Mouse (Mus musculus): ENCODE data around the gene Mrpl22. TPM values are rescaled to one million over a fixed set of nuclear protein-coding genes. Genes with fewer than 3 reads are reported as not detected.

Gene Mrpl22
- 10 to 100 TPM; 49.5 to 54.2 TPM for total RNA-seq (2021)

DNA sequence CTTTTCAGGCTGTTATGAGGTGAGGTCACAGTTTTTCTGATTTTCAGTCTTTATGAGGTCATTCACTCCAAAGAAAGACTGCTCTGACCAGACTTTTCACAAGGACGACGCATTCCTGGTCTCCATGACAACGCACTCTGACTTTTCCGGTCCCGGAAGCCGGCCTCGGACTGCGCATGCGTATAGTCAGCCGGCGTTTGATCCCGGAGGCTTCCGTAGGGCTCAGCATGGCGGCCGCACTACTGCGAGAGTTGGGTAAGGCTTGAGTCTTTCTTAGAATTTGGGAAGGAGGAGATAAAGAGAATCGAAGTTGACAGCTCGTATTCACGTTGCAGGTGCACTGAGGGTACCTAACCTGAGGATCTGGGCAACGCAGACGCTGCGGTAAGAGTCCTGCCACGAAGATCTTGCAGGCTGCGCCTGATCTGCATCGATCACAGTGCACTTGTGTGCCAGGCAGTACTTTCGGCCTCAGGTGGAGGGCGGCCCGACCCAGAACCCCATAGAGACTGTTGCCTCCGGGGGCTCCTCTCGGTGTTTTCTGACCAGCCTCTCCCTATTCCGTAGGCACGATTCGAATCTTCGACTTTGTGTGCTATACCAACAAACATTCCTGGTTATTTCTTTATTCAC, at the start of gene Mrpl22:
Gene Mrpl22 (plus strand): TSS at position 203 of the 633 bp plus-strand sequence.
- DNase-seq = peak; percentile 96 to 99
- intact Hi-C loops (cut with DNase I) = no loop called here

DNA sequence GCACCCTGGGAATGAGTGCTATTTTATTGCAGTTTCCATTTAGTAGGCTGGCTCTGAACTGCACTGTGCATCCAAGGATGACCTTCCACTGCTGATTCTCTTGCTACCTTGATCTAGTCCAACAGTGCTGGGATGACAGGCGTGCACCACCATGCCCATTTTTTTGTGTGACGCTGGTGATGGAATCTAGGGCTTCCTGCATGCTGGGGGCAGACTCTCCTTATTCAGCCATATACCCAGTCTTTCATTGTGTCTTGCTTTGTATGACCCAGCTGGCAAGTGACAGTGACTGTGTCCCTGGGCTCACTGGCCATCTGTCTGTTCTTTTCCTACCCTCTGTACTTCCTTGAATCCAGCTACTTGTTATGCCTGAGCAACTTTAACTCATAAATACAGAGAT, 47.8 kb upstream of the Mrpl22 start:
- intact Hi-C loops (cut with DNase I) = no loop called here
- DNase-seq = no peak

DNA sequence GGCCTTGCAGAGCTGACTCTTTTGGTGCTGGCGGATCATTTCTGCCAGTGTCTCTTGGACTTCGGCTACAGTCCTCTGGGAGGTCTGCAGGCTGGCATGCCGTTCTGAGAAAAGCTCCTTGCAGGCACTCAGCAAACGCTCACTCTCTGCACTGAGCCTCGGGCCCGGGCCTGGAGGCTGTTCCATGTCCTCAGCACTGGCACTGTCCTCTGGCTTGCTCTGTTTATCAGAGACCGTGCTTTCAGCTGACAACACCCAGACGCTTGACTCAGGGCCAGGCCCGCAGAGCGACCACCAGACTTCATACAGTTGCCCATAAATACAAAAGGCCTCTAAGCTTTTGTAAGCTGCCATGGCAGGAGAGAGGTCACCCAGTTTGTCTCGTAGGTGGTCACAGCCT, 46.4 kb upstream of the Mrpl22 start:
- intact Hi-C loops (cut with DNase I) = no loop called here
- no peak for DNase-seq

GRCm38 (mm10) chr11:58126397-58127160, 44.9 kb upstream of the Mrpl22 start:
- peak; percentile 83 to 85 for DNase-seq
- intact Hi-C loops (cut with DNase I) = no loop called here

DNA sequence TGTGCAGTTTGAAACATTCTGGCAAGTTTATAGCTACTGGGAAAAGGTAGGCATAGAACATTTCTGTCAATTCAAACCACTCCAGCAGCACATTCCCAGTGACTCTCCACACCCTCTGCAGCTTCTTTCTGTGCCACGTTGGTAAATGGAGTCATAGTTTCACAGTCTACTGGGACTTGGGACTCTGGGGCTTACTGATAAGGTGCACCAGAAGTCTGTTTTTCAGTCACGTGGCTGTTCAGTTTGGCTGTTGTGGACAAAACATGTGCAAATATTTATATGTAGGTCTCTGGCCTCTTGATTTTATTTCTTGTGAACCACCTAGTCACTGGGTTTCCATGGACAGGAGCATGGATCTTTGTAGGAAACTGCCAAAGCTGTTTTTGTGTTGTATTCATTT, 43.9 kb upstream of the Mrpl22 start:
- intact Hi-C loops (cut with DNase I) = no loop called here
- DNase-seq = no peak

DNA sequence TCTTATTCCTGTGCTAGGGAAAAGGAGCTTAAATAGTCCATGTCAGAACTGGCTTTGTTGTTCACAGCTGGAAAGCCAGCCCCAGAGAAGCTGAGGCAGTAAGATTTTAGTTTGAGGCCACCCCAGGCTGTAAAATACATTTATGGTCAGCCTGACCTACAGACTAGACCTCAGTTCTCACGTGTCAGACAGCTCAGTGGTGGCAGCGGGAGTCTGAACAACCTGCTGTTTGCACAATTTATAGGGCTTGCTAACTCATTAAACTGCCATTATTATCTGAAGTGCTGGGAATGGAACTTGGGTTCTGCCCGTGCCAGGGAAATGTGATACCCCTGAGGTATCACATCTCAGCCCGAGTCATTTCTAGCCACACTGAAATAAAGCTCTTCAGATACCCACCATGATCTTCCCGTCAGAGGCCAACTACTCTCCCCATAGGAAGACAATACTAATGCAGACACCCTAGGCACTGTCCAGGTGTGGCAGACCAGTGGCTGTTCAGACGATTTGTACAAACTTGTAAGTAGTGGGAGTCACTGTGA, 42.1 kb upstream of the Mrpl22 start:
- DNase-seq = no peak
- intact Hi-C loops (cut with DNase I) = no loop called here

GRCm38 (mm10) chr11:58132026-58132425, 39.4 kb upstream of the Mrpl22 start:
- intact Hi-C loops (cut with DNase I) = no loop called here
- no peak for DNase-seq

DNA sequence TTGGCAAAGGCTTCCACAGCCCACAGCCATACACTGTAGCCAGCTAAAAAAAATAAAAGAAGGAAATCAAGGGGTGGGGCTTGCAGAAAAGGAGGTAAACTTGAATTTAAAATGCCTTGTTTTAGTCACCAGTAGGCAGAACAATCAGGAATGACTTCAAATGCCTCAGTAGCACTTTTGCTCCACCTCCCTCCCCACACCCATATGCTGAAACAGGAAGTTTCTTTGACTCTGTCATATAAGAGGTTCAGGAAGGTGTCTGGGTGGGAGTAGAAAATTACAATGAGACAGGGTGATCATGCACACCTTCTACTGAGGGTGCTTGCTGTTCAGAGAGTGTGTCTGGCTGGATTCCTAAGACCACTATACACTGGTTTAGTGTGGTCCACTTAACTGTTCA, 36.6 kb upstream of the Mrpl22 start:
- no peak for DNase-seq
- intact Hi-C loops (cut with DNase I) = no loop called here

GRCm38 (mm10) chr11:58135296-58135695, 36.2 kb upstream of the Mrpl22 start:
- DNase-seq = no peak
- intact Hi-C loops (cut with DNase I) = no loop called here

GRCm38 (mm10) chr11:58136677-58137076, 34.8 kb upstream of the Mrpl22 start:
- DNase-seq = no peak

DNA sequence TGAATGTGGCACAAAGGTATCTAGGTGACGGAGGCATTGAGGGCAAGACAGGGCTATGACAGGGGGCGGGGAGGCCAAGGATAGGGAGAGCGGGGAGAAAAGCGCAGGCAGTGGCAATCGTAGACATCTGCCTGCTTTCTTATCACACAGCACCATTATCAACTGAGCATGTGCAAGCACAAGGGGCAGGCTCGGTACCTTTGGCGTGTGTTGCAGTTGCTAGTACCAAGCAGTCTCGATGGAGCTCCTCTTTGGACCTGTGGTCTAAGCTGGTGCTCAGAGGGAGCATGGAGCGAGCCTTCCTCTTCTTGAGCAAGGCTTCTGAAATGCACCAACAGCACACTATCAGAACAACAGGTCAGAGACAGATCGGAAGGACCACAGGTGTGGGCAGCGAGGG, 32.6 kb upstream of the Mrpl22 start:
- intact Hi-C loops (cut with DNase I) = no loop called here
- DNase-seq = no peak

More at GRCm38 (mm10) chr11:58136677-58137076, 34.8 kb upstream of the Mrpl22 start:
- intact Hi-C loops (cut with DNase I) = no loop called here

GRCm38 (mm10) chr11:58139466-58139865, 32.0 kb upstream of the Mrpl22 start:
- DNase-seq = no peak
- intact Hi-C loops (cut with DNase I) = no loop called here

DNA sequence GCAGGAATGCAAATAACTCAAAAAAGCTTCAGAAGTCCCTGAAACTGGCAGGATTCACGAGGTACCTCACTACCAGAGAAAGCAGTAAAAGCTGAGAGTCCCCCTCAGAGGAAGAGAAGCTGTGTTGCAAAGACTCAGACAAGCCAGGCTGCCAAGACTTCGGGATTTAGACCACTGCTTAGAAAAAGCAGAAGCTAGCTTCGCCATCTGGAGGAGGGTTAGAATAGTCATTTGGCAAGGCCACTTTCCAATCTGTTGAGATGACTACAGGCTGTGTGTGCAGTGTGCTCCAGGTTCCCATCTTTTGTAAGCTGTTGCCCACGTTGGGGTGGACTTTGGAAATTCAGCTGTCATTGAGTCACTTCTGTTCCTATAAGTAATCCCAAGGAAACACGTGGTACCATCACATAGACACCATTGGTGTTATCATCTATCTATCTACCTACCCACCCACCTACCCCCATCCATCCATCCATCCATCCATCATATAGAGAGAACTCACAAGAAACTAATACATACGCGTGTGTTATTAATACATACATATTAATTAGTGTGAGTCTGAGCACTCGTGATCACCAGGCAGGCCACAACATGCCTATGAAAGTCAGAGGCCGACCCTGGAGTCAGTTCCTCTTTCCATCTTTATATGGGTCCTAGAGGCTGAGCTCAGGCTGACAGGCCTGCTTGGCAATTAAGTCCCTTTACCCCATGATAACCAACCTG, 27.6 kb upstream of the Mrpl22 start:
- intact Hi-C loops (cut with DNase I) = no loop called here
- DNase-seq = no peak

GRCm38 (mm10) chr11:58146241-58146640, 25.2 kb upstream of the Mrpl22 start:
- intact Hi-C loops (cut with DNase I) = no loop called here

DNA sequence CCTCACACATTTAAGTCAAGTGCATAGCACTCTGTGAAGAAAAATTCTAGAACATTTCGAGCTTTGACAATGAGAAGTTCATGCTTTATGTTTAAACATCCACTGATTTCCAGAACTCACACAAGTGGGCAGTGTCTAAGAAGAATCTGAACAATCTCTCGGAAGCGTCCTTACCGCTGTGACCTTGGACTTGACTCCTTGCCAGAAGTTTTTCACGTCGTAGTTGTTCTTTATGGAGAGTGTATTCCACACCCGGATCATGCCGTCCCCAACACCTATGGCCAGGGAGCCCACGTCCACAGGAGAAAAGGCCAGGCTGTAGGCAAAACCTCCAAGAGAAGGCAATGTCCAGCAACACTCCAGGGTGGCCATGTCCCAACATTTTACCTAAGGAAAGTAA, 16.0 kb upstream of the Mrpl22 start:
- intact Hi-C loops (cut with DNase I) = no loop called here
- no peak for DNase-seq

More at GRCm38 (mm10) chr11:58146241-58146640, 25.2 kb upstream of the Mrpl22 start:
- peak; percentile 47 to 54 for DNase-seq

- no peak for DNase-seq
- intact Hi-C loops (cut with DNase I) = no loop called here
Measured at GRCm38 (mm10) chr11:58156871-58157270, 14.6 kb upstream of the Mrpl22 start.

DNA sequence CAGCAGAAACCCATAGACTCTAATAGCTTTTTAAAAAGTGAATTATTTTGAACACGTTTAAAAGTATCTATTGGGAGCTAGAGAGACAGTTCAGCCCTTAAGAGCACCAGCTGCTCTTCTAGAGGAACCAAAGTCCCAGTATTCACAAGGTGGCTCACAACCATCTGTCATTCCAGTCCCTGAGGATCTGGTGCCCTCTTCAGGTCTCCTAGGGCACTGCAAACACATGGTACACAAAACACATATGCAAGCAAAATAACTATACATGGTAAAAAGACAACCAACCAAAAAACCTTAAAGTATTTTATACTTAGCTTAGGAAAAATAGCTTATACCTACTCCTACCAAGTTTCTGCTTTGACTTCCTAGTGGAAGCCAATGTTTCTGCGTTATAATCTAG, 6.4 kb upstream of the Mrpl22 start:
- intact Hi-C loops (cut with DNase I) = loop anchor here (5.0 kb wide), 2 partner anchors 158 to 213 kb away; partner anchors contain the start of gene Larp1

DNA sequence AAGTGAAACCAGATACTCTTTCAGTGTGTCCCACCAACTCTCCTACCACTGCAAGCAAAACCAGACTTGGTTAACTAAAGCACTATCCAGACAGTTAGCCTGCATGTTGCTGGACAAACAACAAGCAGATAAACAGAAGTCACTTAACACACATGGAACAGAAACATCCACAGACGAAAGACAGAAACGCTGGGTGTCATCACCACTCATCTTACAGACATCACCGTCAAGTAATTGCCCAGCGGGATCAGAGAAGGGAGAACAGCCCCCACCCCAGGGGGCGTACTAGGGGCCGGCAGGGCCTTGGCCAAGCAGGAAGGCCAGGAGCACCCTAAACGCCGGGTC, 3.7 kb upstream of the Mrpl22 start:
- no peak for DNase-seq
- intact Hi-C loops (cut with DNase I) = loop anchor here (5.0 kb wide), 2 partner anchors 160 to 215 kb away; partner anchors contain the start of gene Larp1

More for the DNA sequence above, 6.4 kb upstream of the Mrpl22 start:
- DNase-seq = no peak

GRCm38 (mm10) chr11:58168167-58168915, 3.1 kb upstream of the Mrpl22 start, which contains the start of gene Gemin5:
Gene Gemin5 (minus strand): TSS chr11:58168539.
- intact Hi-C loops (cut with DNase I) = loop anchor here (5.0 kb wide), 2 partner anchors 161 to 216 kb away; partner anchors contain the start of gene Larp1
- peak; percentile 87 to 88 for DNase-seq

- no peak for DNase-seq
- intact Hi-C loops (cut with DNase I) = loop anchor here (5.0 kb wide), 2 partner anchors 162 to 217 kb away; partner anchors contain the start of gene Larp1
Measured at GRCm38 (mm10) chr11:58169666-58170065, 1.8 kb upstream of the Mrpl22 start.

Measured in heart, postnatal 10 days (tissue).